Mouse (Mus musculus) liver, embryonic 14.5 days (tissue): ENCODE results near the gene Oxld1.

Experiments used
- CTCF ChIP-seq: IDR thresholded peaks from 2 replicates; pipeline ENCODE4 v1.5.1; 2016; ENCODE audit warnings: antibody characterized with exemption, low read depth, control low read depth
- EP300 ChIP-seq: IDR thresholded peaks from 2 replicates; pipeline ENCODE4 v1.6.1; 2016; ENCODE audit warnings: antibody characterized with exemption, low read depth

DNA sequence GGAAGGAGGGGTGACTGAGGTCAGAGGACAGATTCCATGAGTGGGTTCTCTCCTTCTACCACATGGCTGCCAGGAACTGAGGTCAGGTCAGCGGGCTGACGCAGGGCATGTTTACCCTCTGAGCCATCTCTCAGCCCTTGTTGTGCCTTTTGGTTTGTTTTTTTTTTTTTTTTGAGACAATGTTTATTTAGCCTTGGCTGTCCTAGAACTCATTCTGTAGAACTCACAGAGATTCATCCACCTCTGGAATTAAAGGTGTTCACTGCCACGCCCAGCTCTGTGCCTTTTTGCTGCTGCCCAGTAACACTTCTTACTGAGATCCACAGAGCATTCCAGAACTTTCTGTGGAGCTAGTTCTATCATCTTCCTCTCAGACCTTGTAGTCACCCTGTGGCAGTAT lies 47.8 kb upstream of the Oxld1 start:
- no peak for TF ChIP-seq CTCF
- TF ChIP-seq EP300: no peak
